Mouse (Mus musculus): ENCODE data around the gene Mroh8. TPM values are rescaled to one million over a fixed set of nuclear protein-coding genes. Genes with fewer than 3 reads are reported as not detected.

Gene Mroh8
- polyA plus RNA-seq, 1 experiment from 2014 or later, result 0.36 TPM

Other genes starting within 250 kb of the Mroh8 start
- gene Soga1, start 200.3 kb downstream of the Mroh8 start, polyA plus RNA-seq (2015; fragmentation: Nextera tagmentation; extraction: Ambion mirVana), result 5.2 and 6.3 TPM in 2 replicates
- gene Tldc2, start 192.5 kb downstream of the Mroh8 start, polyA plus RNA-seq (2015; fragmentation: Nextera tagmentation; extraction: Ambion mirVana), result not detected in 2 replicates
- 9.7 and 12.3 TPM in 2 replicates for gene Samhd1, start 144.3 kb downstream of the Mroh8 start, polyA plus RNA-seq (2015; fragmentation: Nextera tagmentation; extraction: Ambion mirVana)
- 6.3 and 7.5 TPM in 2 replicates for gene Rbl1, start 75.0 kb downstream of the Mroh8 start, polyA plus RNA-seq (2015; fragmentation: Nextera tagmentation; extraction: Ambion mirVana)
- gene Rpn2, start 532 bp downstream of the Mroh8 start, polyA plus RNA-seq (2015; fragmentation: Nextera tagmentation; extraction: Ambion mirVana), result 222 and 223 TPM in 2 replicates
- gene Ghrh, start 68.0 kb upstream of the Mroh8 start, polyA plus RNA-seq (2015; fragmentation: Nextera tagmentation; extraction: Ambion mirVana), result 1.2 and 1.3 TPM in 2 replicates
- 102 and 114 TPM in 2 replicates for gene Manbal, start 88.0 kb upstream of the Mroh8 start, polyA plus RNA-seq (2015; fragmentation: Nextera tagmentation; extraction: Ambion mirVana)
- 34.4 and 38.4 TPM in 2 replicates for gene Src, start 138.9 kb upstream of the Mroh8 start, polyA plus RNA-seq (2015; fragmentation: Nextera tagmentation; extraction: Ambion mirVana)

Data from hindbrain, embryonic 15.5 days (tissue).